Mouse (Mus musculus) liver, embryonic 14.5 days (tissue): ENCODE measurements around the gene Mark2. TPM values are rescaled to one million over a fixed set of nuclear protein-coding genes. Genes with fewer than 3 reads are reported as not detected.

ENCODE experiments used
- ATAC-seq: fragments of 200-750 bp; cut with Nextera tagmentation; 2 replicates; pipeline ENCODE4 v1.8.0; 2017; ENCODE audit warnings: moderate number of reproducible peaks, mild to moderate bottlenecking, moderate library complexity; ENCODE audit not compliant: insufficient read depth
- DNase-seq, 3 experiments: peaks; one replicate each; pipeline ENCODE4 v3.0.0-alpha.2; 2012 to 2013; ENCODE audit warnings: low read depth in 3 of 3, low spot score in 3 of 3
- H3K27ac ChIP-seq: fragments of 300-500 bp; sonication (generic); 2 replicates; pipeline ENCODE4 v1.5.1; 2014; ENCODE audit warnings: moderate library complexity, mild to moderate bottlenecking, control low read depth, inconsistent platforms
- H3K27me3 ChIP-seq: fragments of 300-500 bp; sonication (generic); 2 replicates; pipeline ENCODE4 v1.6.1; 2014; ENCODE audit warnings: mild to moderate bottlenecking, low read length, moderate library complexity; ENCODE audit not compliant: control insufficient read depth, insufficient read depth
- H3K36me3 ChIP-seq: fragments of 300-500 bp; sonication (generic); replicated peaks from 2 replicates; pipeline ENCODE4 v1.6.1; 2014; ENCODE audit warnings: low read depth; ENCODE audit not compliant: control insufficient read depth, insufficient read depth
- H3K4me1 ChIP-seq, 2 experiments: fragments of 200-500 bp in 1 of 2; fragments of 300-500 bp in 1 of 2; sonication (generic) in 1 of 2; replicated peaks; 2 replicates each; pipeline ENCODE4 v1.6.1; 2012 to 2014; ENCODE audit warnings: antibody characterized with exemption in 1 of 2, inconsistent platforms in 1 of 2, low read length in 1 of 2; ENCODE audit not compliant: control insufficient read depth in 2 of 2, insufficient read depth in 2 of 2
- H3K4me2 ChIP-seq: fragments of 300-500 bp; sonication (generic); 2 replicates; pipeline ENCODE4 v1.6.1; 2014; ENCODE audit warnings: low read depth, mild to moderate bottlenecking, control low read depth, moderate library complexity
- H3K4me3 ChIP-seq, 2 experiments: fragments of 200-500 bp in 1 of 2; fragments of 300-500 bp in 1 of 2; sonication (generic) in 1 of 2; 2 replicates each; pipeline ENCODE4 v1.5.1; 2012 to 2014; ENCODE audit warnings: low read depth in 2 of 2, low read length in 2 of 2, mild to moderate bottlenecking in 2 of 2, control low read depth in 1 of 2, inconsistent platforms in 1 of 2, moderate library complexity in 1 of 2; ENCODE audit not compliant: insufficient read depth in 1 of 2
- H3K9ac ChIP-seq: fragments of 300-500 bp; sonication (generic); replicated peaks from 2 replicates; pipeline ENCODE4 v1.6.1; 2014; ENCODE audit warnings: mild to moderate bottlenecking, control low read depth, moderate library complexity
- H3K9me3 ChIP-seq: fragments of 300-500 bp; sonication (generic); 2 replicates; pipeline ENCODE4 v1.6.1; 2016; ENCODE audit warnings: low read length, mixed read lengths; ENCODE audit not compliant: control insufficient read depth
- CTCF ChIP-seq: IDR thresholded peaks from 2 replicates; pipeline ENCODE4 v1.5.1; 2016; ENCODE audit warnings: antibody characterized with exemption, low read depth, control low read depth
- EP300 ChIP-seq: IDR thresholded peaks from 2 replicates; pipeline ENCODE4 v1.6.1; 2016; ENCODE audit warnings: antibody characterized with exemption, low read depth
- WGBS: fragments of 180-500 bp; shearing (Covaris S2); extraction: QIAGEN DNeasy Blood & Tissue Kit; methylation state at CpG from one replicate; pipeline ENCODE4 v1.1.7; 2014; ENCODE audit not compliant: insufficient replicate concordance; 5-methylcytosine and 5-hydroxymethylcytosine counted together
- polyA plus RNA-seq, 2 experiments: library from polyadenylated mRNA; depleted of rRNA in 1 of 2; stranded (reverse) in 1 of 2; unstranded in 1 of 2; fragments of >200 nt; fragmentation: Nextera tagmentation in 1 of 2; extraction: Ambion mirVana in 1 of 2; gene quantifications; 2 replicates each; pipeline versions ENCODE4 v1.2.1 to v1.2.3; 2012 to 2014

The Mark2 gene
- polyA plus RNA-seq, 2 experiments: 14.3 to 17.4 TPM

DNA sequence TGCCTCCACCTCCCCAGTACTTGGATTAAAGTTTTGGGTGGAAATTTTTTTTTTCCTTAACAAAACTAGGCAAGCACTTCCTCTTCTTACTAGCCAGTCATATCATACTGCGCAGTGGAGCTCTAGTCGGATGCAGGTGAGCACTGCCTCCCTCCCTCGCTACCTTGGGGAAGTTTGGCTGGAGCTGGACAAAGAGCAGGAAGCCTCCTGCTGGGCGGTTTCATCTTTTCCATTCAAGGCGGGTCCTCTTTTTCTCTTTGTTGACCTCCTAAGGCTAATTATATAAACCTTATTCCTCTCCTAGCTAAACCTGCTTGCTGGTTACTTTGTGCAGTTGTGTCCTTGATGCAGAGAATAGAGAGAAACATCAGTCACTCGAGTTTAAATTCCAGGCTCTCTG, 12.0 kb upstream of the Mark2 start:
- H3K27ac ChIP-seq: no peak overlapping the region
- no peaks in the 10 kb centered on the region for H3K36me3 ChIP-seq
- no peak overlapping the region for H3K4me3 ChIP-seq
- TF ChIP-seq CTCF (no peak), EP300 (no peak)
- DNase-seq (no peak), ATAC-seq (no peak)
- no peaks in the 10 kb centered on the region for H3K4me1 ChIP-seq
- H3K4me2 ChIP-seq: no peak overlapping the region
- no peak overlapping the region for H3K9ac ChIP-seq
- 48% methylated on average over 6 of the region's 6 CpGs for WGBS
- no peaks in the 10 kb centered on the region for H3K27me3 ChIP-seq
- H3K9me3 ChIP-seq: no peaks in the 10 kb centered on the region

DNA sequence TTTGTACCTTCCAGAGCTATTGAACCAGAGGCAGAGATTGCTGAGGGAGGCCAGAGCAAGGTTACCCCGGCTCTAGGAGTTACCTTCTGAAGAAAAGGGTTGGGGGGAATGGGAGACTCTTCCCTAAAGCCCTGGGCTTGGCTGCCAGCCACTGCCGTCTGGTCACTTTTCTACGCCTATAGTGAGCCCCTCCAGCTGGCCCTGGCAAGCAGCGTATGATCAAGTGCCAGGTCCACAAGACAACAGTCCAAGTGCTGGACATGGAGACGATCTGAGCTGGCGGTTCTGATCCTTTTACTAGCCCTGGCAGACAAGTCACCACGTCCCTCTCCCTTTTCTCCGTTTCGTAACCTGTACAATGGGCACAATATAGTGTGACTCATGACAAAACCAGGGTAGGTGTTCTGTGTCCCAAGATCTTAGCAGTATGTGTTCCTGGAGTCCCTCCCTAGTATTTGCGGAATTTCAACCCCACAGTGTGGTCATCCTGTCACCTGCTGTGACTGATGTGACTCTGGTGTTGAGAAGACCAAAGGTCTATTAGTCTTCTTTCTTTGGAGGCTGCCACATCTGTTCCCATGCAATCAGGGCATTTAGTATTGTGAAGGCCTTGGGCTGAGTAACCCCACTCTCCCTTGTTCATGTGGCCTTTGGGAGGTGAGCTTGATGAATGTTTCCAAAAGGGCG, 11.3 kb upstream of the Mark2 start:
- no peak for DNase-seq
- H3K4me1 ChIP-seq: no peaks in the 10 kb centered on the region
- ATAC-seq: no peak

DNA sequence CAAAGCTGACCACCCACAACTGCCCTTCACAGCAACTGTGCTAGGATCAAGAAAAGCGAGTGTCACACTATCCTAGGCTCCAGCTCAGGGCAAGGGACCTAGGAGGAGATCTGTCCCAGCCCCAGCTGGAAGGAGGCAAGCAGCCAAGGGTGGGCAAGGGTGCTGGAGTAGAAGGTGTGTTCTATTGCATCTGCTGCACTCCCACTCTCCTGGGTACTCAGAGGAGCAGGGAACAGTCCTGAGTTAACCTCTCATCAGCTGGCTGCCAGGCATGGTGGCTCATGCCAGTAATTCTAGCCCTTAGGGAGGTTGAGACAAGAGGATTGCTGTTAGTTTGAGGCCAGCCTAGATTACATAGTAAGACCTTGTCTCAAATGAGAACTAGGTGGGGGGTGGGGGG, 8.3 kb upstream of the Mark2 start:
- Histone ChIP-seq H3K4me1 (no peaks in the 10 kb centered on the region), H3K9ac (no peak overlapping the region), H3K4me2 (no peak overlapping the region), H3K27me3 (no peaks in the 10 kb centered on the region), H3K9me3 (no peaks in the 10 kb centered on the region), H3K27ac (no peak overlapping the region), H3K36me3 (no peaks in the 10 kb centered on the region), H3K4me3 (no peak overlapping the region)
- DNase-seq (no peak), ATAC-seq (no peak)
- TF ChIP-seq CTCF: no peak
- TF ChIP-seq EP300: no peak
- 54% methylated on average over 1 of the region's 1 CpGs for WGBS

More for the DNA sequence above, 11.3 kb upstream of the Mark2 start:
- H3K4me2 ChIP-seq: no peak overlapping the region
- H3K27me3 ChIP-seq: no peaks in the 10 kb centered on the region
- 80% methylated on average over 11 of the region's 11 CpGs for WGBS
- H3K36me3 ChIP-seq: no peaks in the 10 kb centered on the region
- TF ChIP-seq EP300 (no peak), CTCF (no peak)
- H3K9me3 ChIP-seq: no peaks in the 10 kb centered on the region
- no peak overlapping the region for H3K9ac ChIP-seq
- H3K27ac ChIP-seq: no peak overlapping the region
- no peak overlapping the region for H3K4me3 ChIP-seq

DNA sequence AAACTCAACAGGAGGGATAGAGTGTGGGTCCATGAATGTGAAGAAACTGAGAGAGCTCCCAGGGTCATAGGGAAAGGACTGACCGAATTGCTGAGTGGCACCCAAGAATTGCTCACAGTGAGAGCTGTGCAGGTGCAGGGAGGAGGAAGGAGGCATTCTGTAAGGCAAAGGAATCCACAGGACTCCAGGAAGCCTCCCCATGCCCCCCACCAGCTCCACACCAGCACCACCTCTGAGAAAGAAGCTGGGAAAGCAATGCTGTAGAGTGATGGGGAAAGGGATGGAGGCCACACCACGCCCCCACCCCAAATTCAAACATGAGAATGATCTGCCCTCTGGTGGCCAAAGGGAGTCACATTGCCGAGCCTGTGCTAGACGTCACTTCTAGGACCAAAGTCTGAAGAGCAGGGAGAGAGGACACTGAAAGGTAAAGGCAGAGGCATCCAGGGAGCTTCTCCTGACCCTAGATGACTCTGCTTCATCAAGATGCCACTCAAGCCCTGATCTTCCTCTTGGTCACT, 3.6 kb upstream of the Mark2 start:
- TF ChIP-seq CTCF (peak; percentile 81), EP300 (no peak)
- H3K27me3 ChIP-seq: no peaks in the 10 kb centered on the region
- H3K4me2 ChIP-seq: no peak overlapping the region
- no peaks in the 10 kb centered on the region for H3K36me3 ChIP-seq
- H3K4me3 ChIP-seq: no peak overlapping the region
- no peak overlapping the region for H3K27ac ChIP-seq
- no peak overlapping the region for H3K9ac ChIP-seq
- no peaks in the 10 kb centered on the region for H3K9me3 ChIP-seq
- ATAC-seq (no peak), DNase-seq (no peak)
- 15% methylated on average over 4 of the region's 4 CpGs for WGBS
- peaks cover 8 to 9% of the 10 kb centered on the region in 2 experiments for H3K4me1 ChIP-seq

DNA sequence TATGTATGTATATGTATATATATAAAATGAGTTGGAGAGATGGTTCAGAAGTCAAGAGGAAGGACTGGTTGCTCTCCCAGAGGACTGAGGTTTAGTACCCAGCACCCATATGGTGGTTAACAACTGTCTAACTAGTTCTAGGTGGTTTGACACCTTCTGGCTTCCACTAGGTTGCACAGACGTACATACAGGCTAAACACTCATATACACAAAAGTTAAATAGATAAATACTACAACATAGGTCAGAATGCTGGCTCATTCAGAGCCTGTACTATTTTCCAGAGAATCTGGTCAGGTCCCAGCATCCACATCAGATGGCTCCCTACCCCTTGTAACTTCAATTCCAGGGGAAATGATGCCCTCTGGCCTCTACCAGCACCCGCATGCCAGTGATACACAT, 986 bp upstream of the Mark2 start:
- 75% methylated on average over 2 of the region's 2 CpGs for WGBS
- Histone ChIP-seq H3K4me1 (peaks cover 29 to 34% of the 10 kb centered on the region in 2 experiments), H3K9me3 (no peaks in the 10 kb centered on the region), H3K27ac (peak overlapping the region; percentile 93), H3K4me3 (peak overlapping the region in 1 of 2 experiments; percentile 84; a peak in 1 of 4 replicates), H3K9ac (peak overlapping the region; percentile 75), H3K27me3 (no peaks in the 10 kb centered on the region), H3K4me2 (peak overlapping the region; percentile 85), H3K36me3 (no peaks in the 10 kb centered on the region)
- TF ChIP-seq EP300 (no peak), CTCF (no peak)
- no peak for DNase-seq
- no peak for ATAC-seq
